Mouse (Mus musculus): Measurements from ENCODE around the gene Cdk2. TPM values are rescaled to one million over a fixed set of nuclear protein-coding genes. Genes with fewer than 3 reads are reported as not detected.

Cdk2 gene
- total RNA-seq, 2 experiments from 2014 or later, result 7.5 to 8.5 TPM

- intact Hi-C loops (cut with DNase I; ENCODE audit: low total_unique reads), result no loop called here
- no peak for DNase-seq
These were observed 39.5 kb downstream of the Cdk2 start for GRCm38 (mm10) chr10:128665307-128665706.

DNA sequence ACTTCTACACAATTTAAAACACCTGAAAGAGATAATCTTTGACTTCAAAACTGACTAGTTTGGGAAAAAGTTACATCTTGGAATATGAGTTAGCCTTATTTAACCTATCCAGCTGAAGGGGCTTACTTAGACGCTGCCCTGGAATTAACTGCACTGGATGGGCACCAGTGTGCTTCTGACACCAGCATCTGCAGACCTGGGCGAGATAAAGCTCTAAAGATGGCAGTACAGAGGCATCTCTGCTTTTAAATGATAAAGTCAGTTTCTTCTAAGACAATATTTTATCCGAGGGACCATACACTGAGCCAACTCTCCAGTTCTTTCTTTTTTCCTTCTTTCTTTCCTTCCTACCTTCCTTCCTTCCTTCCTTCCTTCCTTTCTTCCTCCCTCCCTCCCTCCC lies 40.0 kb downstream of the Cdk2 start:
- no peak for DNase-seq

GRCm38 (mm10) chr10:128663441-128664220 lies 41.2 kb downstream of the Cdk2 start:
- intact Hi-C loops (cut with DNase I; ENCODE audit: low total_unique reads), result no loop called here
- DNase-seq, result no peak

More for the DNA sequence above, 40.0 kb downstream of the Cdk2 start:
- intact Hi-C loops (cut with DNase I; ENCODE audit: low total_unique reads), result no loop called here

GRCm38 (mm10) chr10:128662465-128662864 lies 42.4 kb downstream of the Cdk2 start:
- intact Hi-C loops (cut with DNase I; ENCODE audit: low total_unique reads), result no loop called here
- no peak for DNase-seq

GRCm38 (mm10) chr10:128659490-128659889 lies 45.3 kb downstream of the Cdk2 start:
- DNase-seq, result no peak
- intact Hi-C loops (cut with DNase I; ENCODE audit: low total_unique reads), result no loop called here

GRCm38 (mm10) chr10:128657844-128658243 lies 47.0 kb downstream of the Cdk2 start:
- intact Hi-C loops (cut with DNase I; ENCODE audit: low total_unique reads), result no loop called here
- no peak for DNase-seq

DNA sequence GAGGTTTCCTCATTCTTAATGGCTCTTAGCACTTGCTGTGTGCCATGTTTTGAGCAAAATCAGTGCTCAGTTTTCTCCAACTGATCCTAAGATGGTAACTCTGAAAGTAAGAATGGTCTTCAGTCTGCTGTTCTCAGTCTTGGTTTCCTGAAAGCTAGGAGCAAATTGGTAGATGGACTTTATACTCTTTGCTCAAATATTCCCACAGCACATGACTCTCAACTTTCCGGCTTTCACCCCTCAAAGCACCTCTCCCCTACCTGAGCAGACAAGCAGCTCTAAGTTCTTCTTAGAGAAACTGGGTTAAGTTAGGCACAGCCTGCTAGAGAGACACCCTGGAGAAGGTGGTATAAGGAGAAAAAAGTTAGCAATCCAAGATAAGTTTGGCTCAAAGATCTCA lies 48.1 kb downstream of the Cdk2 start:
- no peak for DNase-seq
- intact Hi-C loops (cut with DNase I; ENCODE audit: low total_unique reads), result no loop called here

DNA sequence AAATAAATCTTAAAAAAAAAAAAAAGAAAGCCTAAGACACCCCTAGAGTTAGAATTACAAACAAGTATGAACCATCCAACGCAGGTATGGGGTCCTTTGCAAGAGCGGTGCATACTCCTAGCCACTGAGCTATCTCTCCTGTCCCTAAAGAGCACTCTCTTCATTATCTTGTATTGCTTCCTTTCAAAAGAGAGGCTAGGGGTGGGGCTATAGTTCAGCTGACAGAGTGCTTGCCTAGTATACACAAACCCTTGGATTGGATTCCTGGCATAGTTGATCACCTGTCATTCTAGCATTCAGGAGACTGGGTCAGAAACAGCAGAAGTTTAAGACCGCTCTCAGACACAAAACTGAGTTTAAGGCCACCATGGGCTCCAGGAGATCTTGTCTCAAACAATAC lies 49.6 kb downstream of the Cdk2 start:
- no peak for DNase-seq
- intact Hi-C loops (cut with DNase I; ENCODE audit: low total_unique reads), result no loop called here

GRCm38 (mm10) chr10:128653866-128654265 lies 51.0 kb downstream of the Cdk2 start:
- no peak for DNase-seq

More at GRCm38 (mm10) chr10:128653866-128654265, 51.0 kb downstream of the Cdk2 start:
- intact Hi-C loops (cut with DNase I; ENCODE audit: low total_unique reads), result no loop called here

Other genes starting within 250 kb of the Cdk2 start
- gene Smarcc2, start 245.8 kb downstream of the Cdk2 start, total RNA-seq (2021), result 10 to 100 TPM; 43.4 to 44.6 TPM
- gene Myl6, start 210.9 kb downstream of the Cdk2 start, total RNA-seq (2021), result 100 to 1,000 TPM; 214 to 276 TPM
- gene Myl6b, start 206.3 kb downstream of the Cdk2 start, total RNA-seq (2021), result 100 to 1,000 TPM in 1 of 2 experiments, 10 to 100 TPM in 1; 54.6 to 180 TPM
- gene Esyt1, start 179.2 kb downstream of the Cdk2 start, total RNA-seq (2021), result 10 to 100 TPM; 21.6 to 24.0 TPM
- 1 to 10 TPM; 5.0 to 6.4 TPM for gene Zc3h10, start 157.3 kb downstream of the Cdk2 start, total RNA-seq (2021)
- gene Rpl41, start 155.7 kb downstream of the Cdk2 start, total RNA-seq (2021), result 1,000 to 10,000 TPM; 1,413 to 1,625 TPM
- gene Pa2g4, start 139.0 kb downstream of the Cdk2 start, total RNA-seq (2021), result 10 to 100 TPM; 50.2 to 54.0 TPM
- 1 to 10 TPM; 4.8 to 7.2 TPM for gene Erbb3, start 115.4 kb downstream of the Cdk2 start, total RNA-seq (2021)
- gene Rps26, start 78.3 kb downstream of the Cdk2 start, total RNA-seq (2021), result 100 to 1,000 TPM; 455 to 537 TPM
- gene Ikzf4, start 59.0 kb downstream of the Cdk2 start, total RNA-seq (2021), result under 1 TPM; 0.25 to 0.58 TPM
- 10 to 100 TPM; 11.8 to 12.8 TPM for gene Suox, start 31.0 kb downstream of the Cdk2 start, total RNA-seq (2021)
- gene Rab5b, start 8.8 kb downstream of the Cdk2 start, total RNA-seq (2021), result 10 to 100 TPM; 75.2 to 78.2 TPM
- gene Pmel, start 836 bp downstream of the Cdk2 start, total RNA-seq (2021), result 1 to 10 TPM in 1 of 2 experiments, under 1 TPM in 1; 0.71 to 1.2 TPM
- gene Dgka, start 39.8 kb upstream of the Cdk2 start, total RNA-seq (2021), result 10 to 100 TPM in 1 of 2 experiments, 1 to 10 TPM in 1; 8.3 to 10.8 TPM
- 10 to 100 TPM; 10.9 to 14.3 TPM for gene Pym1, start 42.9 kb upstream of the Cdk2 start, total RNA-seq (2021)
- 1 to 10 TPM; 3.2 TPM for gene Mmp19, start 85.9 kb upstream of the Cdk2 start, total RNA-seq (2021)
- 10 to 100 TPM; 23.3 to 24.5 TPM for gene Dnajc14, start 99.0 kb upstream of the Cdk2 start, total RNA-seq (2021)
- gene Tmem198b, start 99.3 kb upstream of the Cdk2 start, total RNA-seq (2021), result 1 to 10 TPM; 6.4 to 7.4 TPM
- 10 to 100 TPM; 33.3 to 36.3 TPM for gene Sarnp, start 112.3 kb upstream of the Cdk2 start, total RNA-seq (2021)
- 1 to 10 TPM; 5.8 to 6.3 TPM for gene Ormdl2, start 116.6 kb upstream of the Cdk2 start, total RNA-seq (2021)
- 1 to 10 TPM; 6.7 to 7.1 TPM for gene Gdf11, start 186.7 kb upstream of the Cdk2 start, total RNA-seq (2021)
- 100 to 1,000 TPM; 121 to 151 TPM for gene Cd63, start 196.0 kb upstream of the Cdk2 start, total RNA-seq (2021)
- 1 to 10 TPM; 5.6 to 7.7 TPM for gene Rdh5, start 217.9 kb upstream of the Cdk2 start, total RNA-seq (2021)
- gene Bloc1s1, start 219.0 kb upstream of the Cdk2 start, total RNA-seq (2021), result 100 to 1,000 TPM; 174 to 181 TPM
- gene Itga7, start 228.8 kb upstream of the Cdk2 start, total RNA-seq (2021), result 10 to 100 TPM; 88.7 to 94.7 TPM